Mouse (Mus musculus) MEL (cell line): ENCODE data around the gene Map7.

Source experiments
- BHLHE40 ChIP-seq: IDR thresholded peaks from 2 replicates; pipeline ENCODE4 v1.6.1; 2012; ENCODE audit warnings: low read depth, mild to moderate bottlenecking, inconsistent platforms, low read length, improper control_type of control experiment, borderline replicate concordance
- CTCF ChIP-seq, 3 experiments: IDR thresholded peaks in 2 of 3; conservative IDR thresholded peaks in 1 of 3; 2 replicates each; pipeline ENCODE4 v1.5.1; 2011 to 2012; ENCODE audit warnings: low read length in 3 of 3, low read depth in 2 of 3, mild to moderate bottlenecking in 2 of 3, improper control_type of control experiment in 1 of 3, inconsistent platforms in 1 of 3, mixed read lengths in 1 of 3, moderate library complexity in 1 of 3; ENCODE audit not compliant: control insufficient read depth in 1 of 3, insufficient read depth in 1 of 3, poor library complexity in 1 of 3, severe bottlenecking in 1 of 3
- E2F4 ChIP-seq: IDR thresholded peaks from 2 replicates; pipeline ENCODE4 v1.6.1; 2011; ENCODE audit warnings: low read depth, low read length, improper control_type of control experiment, borderline replicate concordance
- ETS1 ChIP-seq: IDR thresholded peaks from 2 replicates; pipeline ENCODE4 v1.6.1; 2012; ENCODE audit warnings: low read depth, mild to moderate bottlenecking, inconsistent platforms, low read length, improper control_type of control experiment, moderate library complexity
- KAT2A ChIP-seq: conservative IDR thresholded peaks from 2 replicates; pipeline ENCODE4 v1.6.1; 2012; ENCODE audit warnings: low read depth, low read length, improper control_type of control experiment, inconsistent platforms
- MXI1 ChIP-seq: IDR thresholded peaks from 2 replicates; pipeline ENCODE4 v1.6.1; 2011; ENCODE audit warnings: mild to moderate bottlenecking, low read depth, low read length, improper control_type of control experiment
- POLR2A ChIP-seq, 2 experiments: IDR thresholded peaks; 2 replicates each; pipeline ENCODE4 v1.6.1; 2011 to 2012; ENCODE audit warnings: low read length in 2 of 2, mild to moderate bottlenecking in 2 of 2, control low read depth in 1 of 2, improper control_type of control experiment in 1 of 2, low read depth in 1 of 2, moderate library complexity in 1 of 2; ENCODE audit not compliant: control insufficient read depth in 1 of 2, insufficient read depth in 1 of 2, poor library complexity in 1 of 2
- USF1 ChIP-seq: IDR thresholded peaks from 2 replicates; pipeline ENCODE4 v1.6.1; 2014; ENCODE audit warnings: low read depth, mild to moderate bottlenecking, inconsistent platforms, low read length, improper control_type of control experiment, moderate library complexity
- ZC3H11A ChIP-seq: IDR thresholded peaks from 2 replicates; pipeline ENCODE4 v1.6.1; 2012; ENCODE audit warnings: low read depth, mild to moderate bottlenecking, inconsistent platforms, low read length, improper control_type of control experiment

- TF ChIP-seq BHLHE40 (no peak), ETS1 (no peak), E2F4 (no peak), ZC3H11A (no peak), CTCF (IDR thresholded peaks at IDR 0.05 in 2 of 3, conservative IDR thresholded peaks at IDR 0.05 in 1 of 3; ENCODE audit: control insufficient read depth in 1 of 3, insufficient read depth in 1 of 3, low read depth in 2 of 3, low read length in 3 of 3, poor library complexity in 1 of 3, severe bottlenecking in 1 of 3) (no peak), POLR2A (IDR thresholded peaks at IDR 0.05; ENCODE audit: control insufficient read depth in 1 of 2, insufficient read depth in 1 of 2, low read depth in 1 of 2, low read length in 2 of 2, poor library complexity in 1 of 2) (no peak), USF1 (no peak), MXI1 (no peak), KAT2A (no peak)
These were observed 11.0 kb downstream of the Map7 start for GRCm38 (mm10) chr10:20159308-20159707.
